Mouse (Mus musculus): ENCODE measurements around the gene Tyro3. TPM values are rescaled to one million over a fixed set of nuclear protein-coding genes. Genes with fewer than 3 reads are reported as not detected.

Gene Tyro3
- polyA plus RNA-seq, 1 experiment = 6.0 TPM

GRCm38 (mm10) chr2:119837616-119838015 lies 40.1 kb downstream of the Tyro3 start:
- TF ChIP-seq TCF3 (IDR thresholded peaks at IDR 0.05; ENCODE audit: insufficient read length, low read depth) (no peak), CEBPB (IDR thresholded peaks at IDR 0.05; ENCODE audit: insufficient read depth, poor library complexity, severe bottlenecking) (no peak), MYOD1 (IDR thresholded peaks at IDR 0.05; ENCODE audit: control insufficient read depth in 1 of 3, insufficient read length in 2 of 3, low read depth in 2 of 3) (no peak), POLR2A (IDR thresholded peaks at IDR 0.05; ENCODE audit: insufficient read length, low read depth) (no peak), REST (IDR thresholded peaks at IDR 0.05; ENCODE audit: insufficient read depth, insufficient read length) (no peak), E2F4 (IDR thresholded peaks at IDR 0.05; ENCODE audit: insufficient read depth) (no peak), MAX (IDR thresholded peaks at IDR 0.05; ENCODE audit: low read depth) (no peak), MYOG (IDR thresholded peaks at IDR 0.05; ENCODE audit: control insufficient read depth in 1 of 3, insufficient read depth in 1 of 3, insufficient read length in 2 of 3, low read depth in 2 of 3) (no peak), POLR2AphosphoS2 (IDR thresholded peaks at IDR 0.05; ENCODE audit: insufficient read length, low read depth) (no peak), USF1 (IDR thresholded peaks at IDR 0.05; ENCODE audit: low read depth) (no peak), TCF12 (IDR thresholded peaks at IDR 0.05; ENCODE audit: insufficient read depth, poor library complexity, severe bottlenecking) (no peak), SRF (IDR thresholded peaks at IDR 0.05; ENCODE audit: control insufficient read depth, insufficient read length, low read depth) (no peak)
- Histone ChIP-seq H3K4me3 (no peak overlapping the region), H3K27me3 (ENCODE audit: control insufficient read depth, insufficient read depth, insufficient read length) (no peaks in the 10 kb centered on the region), H3K79me2 (ENCODE audit: control insufficient read depth, insufficient read depth) (no peaks in the 10 kb centered on the region), H3ac (ENCODE audit: control insufficient read depth, insufficient read length) (no peak overlapping the region), H3K36me3 (ENCODE audit: control insufficient read depth, insufficient read depth) (no peaks in the 10 kb centered on the region), H3K4me2 (ENCODE audit: low read depth) (no peak overlapping the region)

GRCm38 (mm10) chr2:119838363-119839156 lies 41.0 kb downstream of the Tyro3 start:
- TF ChIP-seq REST (IDR thresholded peaks at IDR 0.05; ENCODE audit: insufficient read depth, insufficient read length) = no peak
- TF ChIP-seq MYOD1 (IDR thresholded peaks at IDR 0.05; ENCODE audit: control insufficient read depth in 1 of 3, insufficient read length in 2 of 3, low read depth in 2 of 3) = no peak
- no peak for TF ChIP-seq SRF (IDR thresholded peaks at IDR 0.05; ENCODE audit: control insufficient read depth, insufficient read length, low read depth)
- TF ChIP-seq MYOG (IDR thresholded peaks at IDR 0.05; ENCODE audit: control insufficient read depth in 1 of 3, insufficient read depth in 1 of 3, insufficient read length in 2 of 3, low read depth in 2 of 3) = no peak
- no peak for TF ChIP-seq USF1 (IDR thresholded peaks at IDR 0.05; ENCODE audit: low read depth)
- TF ChIP-seq TCF12 (IDR thresholded peaks at IDR 0.05; ENCODE audit: insufficient read depth, poor library complexity, severe bottlenecking) = no peak
- no peak overlapping the region for H3K4me3 ChIP-seq
- H3ac ChIP-seq (ENCODE audit: control insufficient read depth, insufficient read length) = no peak overlapping the region
- H3K79me2 ChIP-seq (ENCODE audit: control insufficient read depth, insufficient read depth) = no peaks in the 10 kb centered on the region
- peak overlapping the region; percentile 7 for H3K4me2 ChIP-seq (ENCODE audit: low read depth)
- no peaks in the 10 kb centered on the region for H3K36me3 ChIP-seq (ENCODE audit: control insufficient read depth, insufficient read depth)
- H3K27me3 ChIP-seq (ENCODE audit: control insufficient read depth, insufficient read depth, insufficient read length) = no peaks in the 10 kb centered on the region

- no peak overlapping the region for H3K4me3 ChIP-seq
- no peak for TF ChIP-seq E2F4 (IDR thresholded peaks at IDR 0.05; ENCODE audit: insufficient read depth)
- no peak for TF ChIP-seq CEBPB (IDR thresholded peaks at IDR 0.05; ENCODE audit: insufficient read depth, poor library complexity, severe bottlenecking)
- no peak for TF ChIP-seq MYOG (IDR thresholded peaks at IDR 0.05; ENCODE audit: control insufficient read depth in 1 of 3, insufficient read depth in 1 of 3, insufficient read length in 2 of 3, low read depth in 2 of 3)
- TF ChIP-seq SRF (IDR thresholded peaks at IDR 0.05; ENCODE audit: control insufficient read depth, insufficient read length, low read depth) = no peak
- TF ChIP-seq TCF12 (IDR thresholded peaks at IDR 0.05; ENCODE audit: insufficient read depth, poor library complexity, severe bottlenecking) = no peak
- no peak for TF ChIP-seq MYOD1 (IDR thresholded peaks at IDR 0.05; ENCODE audit: control insufficient read depth in 1 of 3, insufficient read length in 2 of 3, low read depth in 2 of 3)
- TF ChIP-seq REST (IDR thresholded peaks at IDR 0.05; ENCODE audit: insufficient read depth, insufficient read length) = no peak
- no peak for TF ChIP-seq POLR2A (IDR thresholded peaks at IDR 0.05; ENCODE audit: insufficient read length, low read depth)
- TF ChIP-seq TCF3 (IDR thresholded peaks at IDR 0.05; ENCODE audit: insufficient read length, low read depth) = no peak
- TF ChIP-seq MAX (IDR thresholded peaks at IDR 0.05; ENCODE audit: low read depth) = no peak
- TF ChIP-seq POLR2AphosphoS2 (IDR thresholded peaks at IDR 0.05; ENCODE audit: insufficient read length, low read depth) = no peak
- no peak for TF ChIP-seq USF1 (IDR thresholded peaks at IDR 0.05; ENCODE audit: low read depth)
- H3K4me2 ChIP-seq (ENCODE audit: low read depth) = no peak overlapping the region
These were observed 42.5 kb downstream of the Tyro3 start for GRCm38 (mm10) chr2:119840008-119840407.

GRCm38 (mm10) chr2:119842000-119842399 lies 44.5 kb downstream of the Tyro3 start:
- H3K4me3 ChIP-seq = no peak overlapping the region
- no peak overlapping the region for H3ac ChIP-seq (ENCODE audit: control insufficient read depth, insufficient read length)
- H3K27me3 ChIP-seq (ENCODE audit: control insufficient read depth, insufficient read depth, insufficient read length) = no peaks in the 10 kb centered on the region
- H3K4me2 ChIP-seq (ENCODE audit: low read depth) = peak overlapping the region; percentile 14
- no peaks in the 10 kb centered on the region for H3K79me2 ChIP-seq (ENCODE audit: control insufficient read depth, insufficient read depth)
- no peak for TF ChIP-seq TCF3 (IDR thresholded peaks at IDR 0.05; ENCODE audit: insufficient read length, low read depth)
- no peak for TF ChIP-seq REST (IDR thresholded peaks at IDR 0.05; ENCODE audit: insufficient read depth, insufficient read length)
- TF ChIP-seq SRF (IDR thresholded peaks at IDR 0.05; ENCODE audit: control insufficient read depth, insufficient read length, low read depth) = no peak
- TF ChIP-seq USF1 (IDR thresholded peaks at IDR 0.05; ENCODE audit: low read depth) = no peak
- TF ChIP-seq CEBPB (IDR thresholded peaks at IDR 0.05; ENCODE audit: insufficient read depth, poor library complexity, severe bottlenecking) = no peak
- TF ChIP-seq MYOD1 (IDR thresholded peaks at IDR 0.05; ENCODE audit: control insufficient read depth in 1 of 3, insufficient read length in 2 of 3, low read depth in 2 of 3) = no peak
- TF ChIP-seq POLR2A (IDR thresholded peaks at IDR 0.05; ENCODE audit: insufficient read length, low read depth) = no peak
- no peak for TF ChIP-seq MYOG (IDR thresholded peaks at IDR 0.05; ENCODE audit: control insufficient read depth in 1 of 3, insufficient read depth in 1 of 3, insufficient read length in 2 of 3, low read depth in 2 of 3)
- no peak for TF ChIP-seq TCF12 (IDR thresholded peaks at IDR 0.05; ENCODE audit: insufficient read depth, poor library complexity, severe bottlenecking)
- TF ChIP-seq E2F4 (IDR thresholded peaks at IDR 0.05; ENCODE audit: insufficient read depth) = no peak
- TF ChIP-seq MAX (IDR thresholded peaks at IDR 0.05; ENCODE audit: low read depth) = no peak
- no peaks in the 10 kb centered on the region for H3K36me3 ChIP-seq (ENCODE audit: control insufficient read depth, insufficient read depth)

More at GRCm38 (mm10) chr2:119840008-119840407, 42.5 kb downstream of the Tyro3 start:
- H3K36me3 ChIP-seq (ENCODE audit: control insufficient read depth, insufficient read depth) = no peaks in the 10 kb centered on the region
- no peaks in the 10 kb centered on the region for H3K79me2 ChIP-seq (ENCODE audit: control insufficient read depth, insufficient read depth)
- H3ac ChIP-seq (ENCODE audit: control insufficient read depth, insufficient read length) = no peak overlapping the region
- no peaks in the 10 kb centered on the region for H3K27me3 ChIP-seq (ENCODE audit: control insufficient read depth, insufficient read depth, insufficient read length)
